Mouse (Mus musculus) layer of hippocampus, adult 11-12 months (tissue): ENCODE data around the gene Ppp1cc.
A peak's percentile ranks its signal among the peaks of the same experiment; 100 is the strongest.
"Not testable (repeated sequence)": the region's sequence is repeated elsewhere in the genome, so short reads cannot be mapped to it uniquely, and the experiment has no call there.

Source experiments
- DNase-seq: peaks from one replicate; pipeline ENCODE4 v3.0.0; 2022; ENCODE audit warnings: low spot score

Ppp1cc gene

DNA sequence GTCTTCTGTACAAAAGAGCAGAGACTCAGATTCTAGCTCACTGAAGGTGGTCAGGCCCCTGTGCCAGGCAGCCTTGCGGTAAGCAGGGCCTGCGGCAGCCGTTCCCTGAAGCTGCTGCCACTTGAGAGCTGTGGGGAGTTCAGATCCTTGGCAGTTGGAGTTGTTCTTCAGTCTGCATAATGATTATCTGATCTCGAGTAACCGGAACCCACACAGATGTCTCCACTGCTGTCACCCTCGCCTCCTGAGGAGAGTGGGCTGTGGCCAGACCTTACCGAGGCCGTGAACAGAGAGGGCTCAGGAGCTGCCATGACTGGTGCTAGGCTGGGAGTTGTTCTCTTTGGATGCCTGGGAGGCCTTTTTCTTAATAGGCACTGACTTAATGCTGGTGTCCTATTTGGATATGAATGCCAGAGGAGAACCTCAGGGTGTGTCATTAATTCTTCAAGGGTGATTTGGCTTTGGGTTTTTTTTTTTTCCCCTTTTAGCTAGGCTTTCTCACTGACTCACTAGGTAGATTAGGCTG, 8.6 kb downstream of the Ppp1cc start:
- no peak for DNase-seq

GRCm38 (mm10) chr5:122168344-122169069, 10.4 kb downstream of the Ppp1cc start:
- DNase-seq = no peak

DNA sequence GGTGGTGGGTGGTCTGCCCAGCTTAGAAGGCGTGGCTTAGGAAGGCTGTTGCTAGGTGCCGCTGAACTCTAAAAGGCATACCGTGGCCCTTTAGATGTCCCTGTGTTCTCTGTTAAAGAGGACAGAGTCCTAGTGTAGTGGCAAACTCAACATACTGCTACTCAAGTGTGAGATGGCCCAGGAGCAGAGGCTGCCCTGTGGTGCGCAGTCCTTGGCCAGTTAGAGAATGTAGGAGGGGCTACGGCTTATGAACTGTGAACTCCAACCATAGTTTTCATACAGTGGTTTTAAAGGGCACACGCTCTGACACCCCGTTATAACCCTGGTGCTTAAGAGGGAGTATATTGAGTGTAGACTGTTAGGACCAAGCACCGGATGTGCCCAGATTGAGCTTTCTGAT, 13.0 kb downstream of the Ppp1cc start:
- no peak for DNase-seq

DNA sequence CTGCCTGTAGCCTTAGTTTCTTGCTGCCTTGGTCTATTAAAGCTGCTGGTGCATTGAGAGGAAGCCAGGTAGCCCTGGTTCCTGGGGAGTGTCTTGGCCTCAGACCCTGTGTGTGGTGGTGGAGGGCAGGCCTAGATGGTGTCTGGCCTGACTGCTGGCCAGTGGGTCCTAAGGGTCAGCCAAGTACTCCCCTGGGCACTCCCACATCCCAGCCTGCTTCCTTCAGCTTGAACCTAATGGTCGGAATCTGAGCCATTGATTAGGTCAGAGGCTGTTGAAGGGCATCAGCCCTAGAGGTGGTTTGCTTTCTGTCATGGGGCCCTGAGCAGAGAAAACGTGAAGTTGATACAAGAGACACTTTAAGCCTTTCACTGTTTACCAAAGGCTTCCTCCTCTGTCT, 17.3 kb downstream of the Ppp1cc start:
- no peak for DNase-seq

DNA sequence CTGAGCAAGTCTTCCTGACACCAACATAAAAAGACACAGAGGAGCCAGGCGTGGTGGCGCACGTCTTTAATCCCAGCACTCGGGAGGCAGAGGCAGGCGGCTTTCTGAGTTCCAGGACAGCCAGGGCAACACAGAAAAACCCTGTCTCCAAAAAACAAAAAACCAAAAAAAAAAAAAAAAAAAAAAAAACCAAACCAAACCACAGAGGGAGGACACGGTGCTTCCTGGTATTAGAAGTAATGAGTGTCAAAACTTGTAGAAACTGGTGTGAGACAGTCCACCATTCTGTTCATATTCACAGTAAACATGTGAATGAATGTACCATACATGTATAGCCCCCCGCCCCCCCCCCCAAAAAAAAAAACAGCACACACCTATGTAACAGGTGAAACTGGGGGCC, 17.9 kb downstream of the Ppp1cc start:
- DNase-seq = no peak

DNA sequence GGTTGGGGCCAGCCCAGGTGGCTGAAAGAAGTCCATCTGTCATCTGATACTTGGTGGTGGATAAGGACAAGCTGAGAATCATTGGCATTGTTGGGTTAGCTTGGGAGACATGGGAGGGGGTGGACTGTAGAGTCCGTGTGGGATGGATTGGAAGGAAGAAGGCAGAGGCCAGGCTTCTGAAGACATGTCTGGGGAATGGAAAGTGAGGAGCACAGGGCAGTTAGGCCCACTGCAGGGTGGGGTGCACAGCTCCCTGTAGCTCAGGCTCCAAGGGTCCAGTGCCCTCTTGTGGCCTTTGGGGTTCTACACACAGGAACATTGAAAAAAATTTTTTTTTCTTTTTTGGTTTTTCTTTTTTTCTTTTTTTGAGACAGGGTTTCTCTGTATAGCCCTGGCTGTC, 18.3 kb downstream of the Ppp1cc start:
- peak; percentile 55 for DNase-seq

DNA sequence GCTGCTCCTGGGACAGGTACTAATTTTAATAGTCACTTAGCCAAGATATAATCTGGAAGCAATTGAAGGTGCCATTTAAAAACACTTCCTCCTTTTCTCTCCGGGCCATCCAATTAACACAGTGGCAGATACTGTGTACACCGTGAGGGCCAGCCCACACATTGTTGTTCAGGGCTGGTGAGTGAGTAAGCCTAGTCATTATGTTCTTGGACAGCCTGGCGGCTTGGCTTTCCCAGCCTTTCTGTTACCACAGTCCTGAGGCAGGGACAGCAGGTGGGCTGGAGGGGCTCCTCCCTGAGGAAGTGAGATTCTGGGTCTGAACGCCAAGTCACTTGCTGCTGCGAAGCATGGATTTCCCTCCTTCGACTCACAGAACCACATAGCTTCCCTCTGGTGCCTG, 21.6 kb downstream of the Ppp1cc start:
- peak; percentile 50 for DNase-seq

GRCm38 (mm10) chr5:122184283-122184806, 26.3 kb downstream of the Ppp1cc start:
- no peak for DNase-seq

- DNase-seq = not testable (repeated sequence)
Observed at GRCm38 (mm10) chr5:122184858-122185257, 26.8 kb downstream of the Ppp1cc start.

- DNase-seq = no peak
Observed at GRCm38 (mm10) chr5:122189115-122189514, 31.0 kb downstream of the Ppp1cc start.

DNA sequence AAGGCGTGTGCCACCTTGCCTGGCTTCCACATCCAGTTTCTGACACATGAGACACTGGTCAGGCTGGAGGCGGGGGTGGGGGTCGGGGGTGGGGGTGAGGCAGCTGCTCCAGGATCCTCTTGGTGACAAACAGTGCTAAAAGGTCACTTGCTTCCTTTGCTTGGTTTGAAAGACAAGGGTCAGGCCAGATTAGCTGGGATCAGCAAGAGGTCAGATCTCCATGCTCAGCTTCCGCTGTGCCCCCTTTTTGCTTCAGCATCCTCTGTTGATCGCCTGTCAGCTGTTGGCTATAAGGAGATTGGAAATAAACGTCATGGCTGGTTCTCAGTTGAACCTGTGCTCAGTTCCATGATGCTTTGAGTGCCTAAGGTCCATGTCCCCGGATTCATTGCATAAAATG, 32.4 kb downstream of the Ppp1cc start:
- DNase-seq = no peak

- no peak for DNase-seq
Observed at GRCm38 (mm10) chr5:122191269-122192063, 33.4 kb downstream of the Ppp1cc start.

DNA sequence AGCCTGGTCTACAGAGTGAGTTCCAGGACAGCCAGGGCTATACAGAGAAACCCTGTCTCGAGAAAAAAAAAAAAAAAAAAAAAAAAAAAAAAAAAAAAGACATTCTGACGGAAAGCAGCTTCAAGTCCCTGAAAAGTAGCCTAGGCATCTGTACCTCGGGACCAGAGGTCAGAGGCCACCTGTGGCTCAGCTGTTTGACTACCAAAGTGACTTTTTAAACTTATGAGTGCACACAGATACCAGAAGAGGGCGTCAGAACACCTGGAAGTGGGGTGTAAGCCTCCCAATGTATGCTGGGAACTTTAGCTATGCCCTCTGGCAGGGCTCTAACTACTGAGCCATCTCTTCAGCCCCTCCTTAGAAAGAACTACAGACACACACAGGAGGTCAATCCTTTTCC, 34.3 kb downstream of the Ppp1cc start:
- no peak for DNase-seq

GRCm38 (mm10) chr5:122200872-122201271, 42.8 kb downstream of the Ppp1cc start:
- no peak for DNase-seq

DNA sequence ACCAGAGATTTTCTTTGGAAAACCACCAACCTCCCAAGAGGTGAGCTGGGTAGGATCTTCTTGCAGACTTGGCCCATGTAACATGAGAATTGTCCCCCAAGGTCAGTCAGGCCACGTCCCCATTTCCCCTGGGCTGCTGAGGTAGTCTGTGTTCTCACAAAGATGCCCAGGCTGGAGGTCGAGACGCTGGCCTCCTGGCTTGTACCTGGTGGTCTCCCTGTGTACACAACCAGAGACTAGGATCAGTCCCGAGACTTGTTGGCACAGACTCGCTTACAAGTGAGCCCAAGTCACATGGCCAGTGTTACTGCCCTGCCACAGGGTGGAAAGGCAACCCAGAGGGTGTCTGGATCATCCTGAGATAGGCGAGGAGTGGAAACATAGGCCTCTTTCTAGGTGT, 43.8 kb downstream of the Ppp1cc start:
- DNase-seq = no peak

- no peak for DNase-seq
Observed at GRCm38 (mm10) chr5:122204180-122204579, 46.1 kb downstream of the Ppp1cc start.

- DNase-seq = no peak
Observed at GRCm38 (mm10) chr5:122206475-122206874, 48.4 kb downstream of the Ppp1cc start, which contains the start of gene Hvcn1. TSS of gene Hvcn1 (plus strand) at chr5:122206804.

DNA sequence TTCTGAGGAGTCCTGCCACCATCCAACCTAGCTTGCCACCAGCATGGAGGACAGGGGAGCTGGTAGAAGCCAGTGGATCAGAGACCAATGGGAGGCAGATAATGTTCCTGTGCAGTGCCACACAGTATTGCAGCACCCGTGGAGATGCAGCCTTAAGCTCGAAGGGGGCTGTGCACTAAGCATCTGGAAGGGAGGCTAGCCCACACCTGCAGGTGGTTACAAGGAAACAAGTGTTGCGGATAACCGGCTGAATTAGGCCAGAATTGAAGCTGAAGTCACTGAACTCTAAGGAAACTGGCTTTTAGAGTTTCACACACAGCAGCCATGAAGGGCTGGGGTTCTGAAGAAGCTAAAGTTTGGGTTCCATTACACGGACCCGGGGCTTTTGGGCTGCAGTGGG, 50.8 kb downstream of the Ppp1cc start:
- DNase-seq = no peak

- DNase-seq = peak; percentile 52
Observed at GRCm38 (mm10) chr5:122209591-122210368, 51.7 kb downstream of the Ppp1cc start.

DNA sequence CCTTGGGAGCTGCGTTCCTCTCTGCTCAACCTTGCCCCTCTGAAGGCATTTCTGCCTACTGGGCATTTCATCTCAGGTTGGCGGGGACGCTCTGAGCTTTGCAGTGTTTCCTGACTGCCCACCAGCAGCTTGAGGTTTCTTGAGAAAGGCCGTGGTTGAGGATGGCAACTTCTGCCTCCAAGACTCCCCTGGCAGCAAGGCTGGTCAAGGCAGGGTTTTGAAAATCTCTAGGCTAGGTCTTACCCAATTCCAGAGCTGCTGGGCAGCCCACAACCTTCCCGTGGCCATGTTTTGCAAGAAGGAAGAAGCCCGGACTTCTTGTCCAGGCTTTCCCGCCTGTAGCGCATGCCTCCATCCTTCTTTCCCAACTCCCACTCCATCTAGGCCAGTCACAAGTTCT, 52.8 kb downstream of the Ppp1cc start:
- DNase-seq = no peak

DNA sequence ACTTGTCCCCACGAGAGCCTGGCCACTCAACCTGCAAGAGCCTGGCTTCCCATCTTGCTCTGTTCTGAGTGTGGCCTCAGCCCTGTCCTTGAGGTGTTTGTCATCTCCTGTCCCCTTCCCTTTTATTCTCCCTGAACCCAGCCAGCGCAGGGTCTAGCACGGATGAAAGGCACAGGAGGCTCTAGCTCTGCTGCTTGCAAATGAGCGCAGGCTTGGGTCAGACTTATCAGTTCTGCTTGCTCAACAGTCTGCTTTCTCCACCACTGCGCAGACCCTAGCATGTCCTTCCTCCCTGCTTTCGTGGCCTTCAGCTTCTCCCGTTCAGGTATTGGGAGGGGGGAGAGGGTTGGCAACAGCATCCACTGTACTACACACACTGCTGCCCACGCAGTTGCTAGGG, 54.0 kb downstream of the Ppp1cc start:
- DNase-seq = no peak

GRCm38 (mm10) chr5:122212820-122213219, 54.7 kb downstream of the Ppp1cc start:
- DNase-seq = not testable (repeated sequence)
